Mouse (Mus musculus) embryonic fibroblast, embryonic 13.5 days (primary cell): ENCODE results near the gene Cdk14. TPM values are rescaled to one million over a fixed set of nuclear protein-coding genes. Genes with fewer than 3 reads are reported as not detected.
"Not testable (repeated sequence)": the region's sequence is repeated elsewhere in the genome, so short reads cannot be mapped to it uniquely, and the experiment has no call there.

Experiments
- H3K27ac ChIP-seq: 2 replicates; pipeline ENCODE4 v1.5.1; 2012; ENCODE audit warnings: low read length, control low read depth, inconsistent platforms; ENCODE audit not compliant: insufficient read depth
- H3K4me1 ChIP-seq: 2 replicates; pipeline ENCODE4 v1.6.1; 2011; ENCODE audit warnings: low read length; ENCODE audit not compliant: control insufficient read depth, insufficient read depth
- H3K4me3 ChIP-seq: 2 replicates; pipeline ENCODE4 v1.5.1; 2011; ENCODE audit warnings: mild to moderate bottlenecking, control low read depth, low read length; ENCODE audit not compliant: insufficient read depth
- CTCF ChIP-seq: IDR thresholded peaks from 2 replicates; pipeline ENCODE4 v1.5.1; 2011; ENCODE audit warnings: mild to moderate bottlenecking, control low read depth, low read length, moderate library complexity, borderline replicate concordance; ENCODE audit not compliant: insufficient read depth
- POLR2A ChIP-seq: IDR thresholded peaks from 2 replicates; pipeline ENCODE4 v1.6.1; 2011; ENCODE audit warnings: low read depth, mild to moderate bottlenecking, control low read depth, low read length, moderate library complexity
- polyA plus RNA-seq: library from polyadenylated mRNA; stranded (reverse); fragments of >200 nt; gene quantifications from 2 replicates; pipeline ENCODE4 v1.2.4, GENCODE M21; 2011; ENCODE audit warnings: low read depth; ENCODE audit not compliant: missing spikeins, insufficient read length

Gene Cdk14
- polyA plus RNA-seq, 1 experiment: 50.0 TPM

DNA sequence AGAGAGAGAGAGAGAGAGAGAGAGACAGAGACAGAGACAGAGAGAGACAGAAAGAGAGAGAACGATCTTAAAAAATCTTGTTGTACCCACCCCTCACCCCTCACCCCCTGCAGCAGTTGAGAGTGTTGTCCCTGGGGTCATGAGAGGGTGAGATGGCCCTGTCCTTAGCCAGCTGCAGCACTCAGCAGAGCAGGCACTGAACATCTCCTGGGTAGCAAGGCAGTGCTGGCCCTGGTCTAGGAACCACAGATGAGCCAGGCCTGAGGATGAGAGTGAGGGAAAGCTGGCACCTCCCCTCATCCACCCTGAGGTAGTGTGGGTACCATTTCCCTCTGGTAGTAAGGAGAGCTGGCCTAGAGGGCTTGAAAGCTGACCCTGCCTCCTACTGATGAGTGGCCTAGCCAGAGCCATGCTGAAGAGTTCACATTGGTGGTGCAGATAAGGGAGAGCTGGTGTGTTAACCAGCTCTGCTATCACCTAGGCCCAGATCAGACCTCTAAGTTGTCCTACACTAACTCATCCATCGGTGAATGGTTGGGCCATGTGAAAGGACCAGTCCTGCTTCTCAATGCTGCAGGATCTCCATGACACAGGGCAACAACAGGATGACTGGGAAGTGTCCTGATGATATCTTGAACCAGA, 173.5 kb downstream of the Cdk14 start:
- Histone ChIP-seq H3K27ac (no peak overlapping the region), H3K4me3 (no peak overlapping the region), H3K4me1 (no peaks in the 10 kb centered on the region)
- TF ChIP-seq CTCF: no peak
- no peak for TF ChIP-seq POLR2A

- TF ChIP-seq CTCF (no peak), POLR2A (no peak)
- no peak overlapping the region for H3K27ac ChIP-seq
- no peaks in the 10 kb centered on the region for H3K4me1 ChIP-seq
- H3K4me3 ChIP-seq: no peak overlapping the region
Observed at GRCm38 (mm10) chr5:5245182-5245581, 174.9 kb downstream of the Cdk14 start.

GRCm38 (mm10) chr5:5243648-5244047, 176.5 kb downstream of the Cdk14 start:
- TF ChIP-seq CTCF (no peak), POLR2A (no peak)
- Histone ChIP-seq H3K4me1 (no peaks in the 10 kb centered on the region), H3K4me3 (no peak overlapping the region), H3K27ac (no peak overlapping the region)

GRCm38 (mm10) chr5:5242704-5243103, 177.4 kb downstream of the Cdk14 start:
- H3K4me1 ChIP-seq: no peaks in the 10 kb centered on the region
- no peak overlapping the region for H3K27ac ChIP-seq
- no peak for TF ChIP-seq POLR2A
- TF ChIP-seq CTCF: no peak
- H3K4me3 ChIP-seq: no peak overlapping the region

GRCm38 (mm10) chr5:5241088-5241487, 179.0 kb downstream of the Cdk14 start:
- no peak overlapping the region for H3K4me3 ChIP-seq
- no peak for TF ChIP-seq POLR2A
- TF ChIP-seq CTCF: no peak
- no peaks in the 10 kb centered on the region for H3K4me1 ChIP-seq
- H3K27ac ChIP-seq: no peak overlapping the region

GRCm38 (mm10) chr5:5240121-5240520, 180.0 kb downstream of the Cdk14 start:
- no peak overlapping the region for H3K4me3 ChIP-seq
- no peak overlapping the region for H3K27ac ChIP-seq
- TF ChIP-seq POLR2A (no peak), CTCF (no peak)
- H3K4me1 ChIP-seq: no peaks in the 10 kb centered on the region

DNA sequence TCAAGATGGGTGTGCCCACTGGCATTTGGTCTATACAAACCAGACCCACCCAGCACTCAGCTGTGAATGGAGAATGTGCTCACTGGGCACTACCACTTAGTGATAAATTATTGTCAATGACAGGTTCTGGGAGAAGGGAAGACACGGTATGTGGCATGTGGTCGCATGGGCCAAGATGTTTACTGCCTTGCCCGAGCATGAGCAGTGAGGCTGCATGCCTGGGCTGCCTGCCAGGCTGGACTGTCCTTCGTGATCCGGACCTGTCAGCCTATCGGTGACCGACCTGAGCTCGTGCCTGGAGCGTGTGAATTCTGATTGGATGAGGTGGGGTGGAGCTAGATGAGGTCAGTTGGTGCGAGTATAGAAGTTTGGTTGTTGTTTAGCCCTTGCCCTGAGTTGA, 185.2 kb downstream of the Cdk14 start:
- H3K27ac ChIP-seq, H3K4me1 ChIP-seq, H3K4me3 ChIP-seq: not testable (repeated sequence)

GRCm38 (mm10) chr5:5226966-5227365, 193.1 kb downstream of the Cdk14 start:
- H3K4me1 ChIP-seq: no peaks in the 10 kb centered on the region
- TF ChIP-seq CTCF (no peak), POLR2A (no peak)
- no peak overlapping the region for H3K27ac ChIP-seq
- H3K4me3 ChIP-seq: no peak overlapping the region

DNA sequence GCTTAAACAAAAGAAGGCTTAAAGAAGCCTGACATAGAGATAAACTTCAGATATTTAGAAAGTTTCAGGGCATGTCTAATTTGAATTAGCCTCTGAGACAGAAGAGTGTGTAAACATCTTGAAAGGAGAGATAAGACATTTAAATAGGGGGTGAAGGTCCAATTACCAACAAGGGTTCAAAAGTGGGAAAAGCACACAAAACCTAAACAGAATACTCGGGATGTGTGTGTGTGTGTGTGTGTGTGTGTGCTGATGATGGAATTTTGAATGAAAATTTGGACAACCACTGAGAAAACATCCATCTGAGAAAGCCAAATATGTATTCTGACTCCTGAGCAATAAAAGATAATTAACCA, 208.4 kb downstream of the Cdk14 start:
- H3K4me3 ChIP-seq: no peak overlapping the region
- H3K27ac ChIP-seq: no peak overlapping the region
- H3K4me1 ChIP-seq: peaks cover 7% of the 10 kb centered on the region
- TF ChIP-seq POLR2A (no peak), CTCF (no peak)

DNA sequence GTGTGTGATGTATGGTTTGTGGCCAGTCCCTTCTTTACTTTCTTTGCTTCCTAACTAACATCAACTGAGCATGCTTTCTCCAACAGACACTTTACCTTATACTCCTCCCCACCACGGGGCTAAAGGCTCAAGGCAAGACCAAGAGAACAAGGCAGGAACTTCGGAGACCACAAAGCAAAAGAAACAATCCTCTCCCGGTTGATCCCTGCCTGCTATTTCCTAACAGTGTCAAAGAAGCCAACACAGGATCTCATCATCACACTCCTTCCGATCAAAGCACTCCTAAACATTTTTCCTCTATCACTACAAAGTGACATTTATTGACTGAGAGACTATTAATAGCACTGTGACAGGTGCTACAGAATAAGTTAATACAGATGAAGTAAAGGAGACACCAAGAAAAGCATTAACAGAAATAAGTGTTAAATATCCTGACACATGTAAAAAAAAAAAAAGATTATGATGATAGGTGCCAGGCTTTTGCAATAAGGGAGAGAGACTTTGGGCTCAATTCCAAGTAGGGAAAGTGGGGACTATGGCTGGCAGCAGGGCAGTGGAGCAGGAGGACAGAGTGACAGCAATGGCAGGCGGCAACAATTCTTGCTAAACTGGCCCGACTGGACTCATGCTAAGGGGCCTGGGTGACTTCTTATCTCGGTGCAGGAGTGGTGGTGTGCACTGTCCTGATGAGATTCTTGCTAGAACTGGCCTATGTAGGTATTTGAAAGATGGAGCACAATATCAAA, 208.9 kb downstream of the Cdk14 start:
- Histone ChIP-seq H3K4me1 (peaks cover 7% of the 10 kb centered on the region), H3K27ac (no peak overlapping the region), H3K4me3 (no peak overlapping the region)
- TF ChIP-seq CTCF (no peak), POLR2A (no peak)
